Mouse (Mus musculus) thymus, adult 2 months (tissue): ENCODE results near the gene Hspb9.

Experiments used
- CTCF ChIP-seq: fragments of 200-500 bp; IDR thresholded peaks from 2 replicates; pipeline ENCODE4 v1.5.1; 2012; ENCODE audit warnings: mild to moderate bottlenecking, control low read depth, low read length, moderate library complexity, borderline replicate concordance; ENCODE audit not compliant: control insufficient read depth, poor library complexity, insufficient read depth; ENCODE audit errors: extremely low read depth
- POLR2A ChIP-seq: fragments of 200-500 bp; IDR thresholded peaks from 2 replicates; pipeline ENCODE4 v1.6.1; 2012; ENCODE audit warnings: mild to moderate bottlenecking, low read length, control low read depth, moderate library complexity; ENCODE audit not compliant: control insufficient read depth, poor library complexity, insufficient read depth; ENCODE audit errors: extremely low read depth

DNA sequence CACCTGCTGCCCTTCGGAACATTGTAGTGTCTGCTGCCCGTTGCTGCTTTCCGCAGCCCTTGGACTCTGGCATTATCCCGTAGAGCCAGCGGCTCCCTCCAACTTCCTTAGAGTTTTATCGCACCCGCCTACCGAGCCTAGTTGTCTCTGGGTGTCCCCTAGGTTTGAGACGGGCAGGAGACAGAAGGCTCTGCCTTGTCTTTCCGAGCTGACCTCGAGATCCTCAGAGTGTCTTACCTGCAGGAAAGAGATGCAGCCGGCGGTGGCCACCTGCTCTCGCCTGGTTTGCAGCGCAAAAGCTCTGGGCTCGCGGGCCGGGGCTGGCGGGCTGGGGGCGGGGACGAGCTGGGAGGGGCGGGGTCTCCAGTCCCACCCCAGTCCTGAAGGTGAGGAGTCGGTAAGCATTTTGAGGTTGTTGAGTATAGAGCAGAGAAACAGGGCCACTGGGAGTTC, 21.5 kb upstream of the Hspb9 start, which contains the start of gene Zfp385c:
- TF ChIP-seq CTCF, result no peak
- TF ChIP-seq POLR2A, result no peak
